Mouse (Mus musculus) intestine, embryonic 14.5 days (tissue): Measurements from ENCODE around the gene Gm44973. TPM values are rescaled to one million over a fixed set of nuclear protein-coding genes. Genes with fewer than 3 reads are reported as not detected.

Experiments
- ATAC-seq: fragments of 200-750 bp; cut with Nextera tagmentation; replicated peaks from 2 replicates; pipeline ENCODE4 v1.8.0; 2017; ENCODE audit warnings: low read depth, moderate number of reproducible peaks, moderate TSS enrichment, moderate library complexity; ENCODE audit not compliant: low FRiP score, low TSS enrichment
- DNase-seq: peaks from one replicate; pipeline ENCODE4 v3.0.0-alpha.2; 2018; ENCODE audit warnings: low spot score
- H3K27ac ChIP-seq: fragments of 300-500 bp; sonication (generic); 2 replicates; pipeline ENCODE4 v1.5.1; 2014; ENCODE audit warnings: low read depth, mild to moderate bottlenecking, control low read depth
- H3K27me3 ChIP-seq: fragments of 300-500 bp; sonication (generic); replicated peaks from 2 replicates; pipeline ENCODE4 v1.6.1; 2014; ENCODE audit warnings: low read length, control low read depth; ENCODE audit not compliant: control insufficient read depth, insufficient read depth
- H3K36me3 ChIP-seq: fragments of 300-500 bp; sonication (generic); 2 replicates; pipeline ENCODE4 v1.6.1; 2014; ENCODE audit warnings: low read length, control low read depth; ENCODE audit not compliant: control insufficient read depth, insufficient read depth
- H3K4me1 ChIP-seq: fragments of 300-500 bp; sonication (generic); replicated peaks from 2 replicates; pipeline ENCODE4 v1.6.1; 2014; ENCODE audit warnings: low read length, control low read depth, mixed read lengths; ENCODE audit not compliant: control insufficient read depth, insufficient read depth
- H3K4me2 ChIP-seq: fragments of 300-500 bp; sonication (generic); 2 replicates; pipeline ENCODE4 v1.6.1; 2014; ENCODE audit warnings: low read length
- H3K4me3 ChIP-seq: fragments of 300-500 bp; sonication (generic); 2 replicates; pipeline ENCODE4 v1.5.1; 2014; ENCODE audit warnings: low read depth, low read length, control low read depth, mixed read lengths
- H3K9ac ChIP-seq: fragments of 300-500 bp; sonication (generic); 2 replicates; pipeline ENCODE4 v1.6.1; 2014; ENCODE audit warnings: mild to moderate bottlenecking, low read length
- H3K9me3 ChIP-seq: fragments of 300-500 bp; sonication (generic); 2 replicates; pipeline ENCODE4 v1.6.1; 2016; ENCODE audit warnings: low read length, control low read depth; ENCODE audit not compliant: control insufficient read depth
- WGBS: fragments of 180-500 bp; shearing (Covaris S2); extraction: QIAGEN DNeasy Blood & Tissue Kit; methylation state at CpG from one replicate; pipeline ENCODE4 v1.1.7; 2014; 5-methylcytosine and 5-hydroxymethylcytosine counted together
- polyA plus RNA-seq: library from polyadenylated mRNA; unstranded; fragments of >200 nt; fragmentation: Nextera tagmentation; extraction: Ambion mirVana; gene quantifications from 2 replicates; pipeline ENCODE4 v1.2.1, GENCODE M21; 2014

Gm44973 gene
- polyA plus RNA-seq: 1.0 and 2.0 TPM in 2 replicates

DNA sequence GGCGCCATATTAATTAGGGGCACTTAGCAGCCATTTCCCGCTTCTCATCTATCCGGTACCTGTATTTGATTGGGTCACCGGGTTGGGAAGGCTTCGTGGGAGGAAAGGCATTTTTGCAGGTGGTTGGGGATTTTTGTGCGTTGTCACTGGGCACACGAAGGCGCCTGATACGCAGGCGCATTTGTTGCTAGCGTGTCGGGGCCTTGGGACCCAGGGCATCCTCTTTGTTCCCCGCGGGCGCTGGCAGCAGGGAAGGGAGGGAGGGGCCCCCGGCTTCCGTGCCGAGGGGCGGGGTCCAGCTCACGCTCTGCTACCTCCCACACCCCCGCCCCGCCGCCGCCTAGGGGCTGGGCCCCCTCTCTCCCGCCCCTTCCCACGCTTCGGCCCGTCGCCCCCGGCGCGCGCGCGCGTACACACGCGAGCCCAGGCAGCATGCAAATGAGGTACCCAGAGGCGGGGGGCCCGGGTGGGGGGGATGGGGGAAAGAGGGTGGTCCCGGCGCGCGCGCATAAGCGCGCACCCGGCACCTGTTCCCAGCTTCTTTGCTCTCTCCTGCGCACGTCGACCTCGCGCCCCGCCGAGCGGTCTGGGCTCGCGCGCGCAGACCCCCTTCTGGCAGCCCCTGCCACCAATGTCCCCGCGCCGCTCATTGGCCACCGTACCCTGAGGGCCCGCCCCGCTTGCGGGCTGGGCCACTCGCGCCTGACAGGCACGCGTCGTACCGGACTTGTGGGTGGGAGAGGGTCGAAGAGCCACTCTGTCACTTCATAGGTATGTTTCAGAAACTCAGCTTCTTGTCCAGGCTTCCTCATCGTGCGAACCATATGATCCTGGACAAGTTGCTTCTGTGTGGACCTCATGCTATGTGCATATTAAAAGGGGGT lies at the start of gene Gm44973:
Gene Gm44973 (plus strand): TSS at position 379 of the 884 bp plus-strand sequence.
- WGBS: under 1% methylated on average over 52 of the region's 76 CpGs
- Histone ChIP-seq H3K4me1 (peaks cover 11% of the 10 kb centered on the region; the same call in 1 of the 2 replicates), H3K4me3 (peak within 1 kb of the TSS; percentile 64), H3K27me3 (no peaks in the 10 kb centered on the region), H3K9me3 (peaks cover 2% of the 10 kb centered on the region; the same call in 1 of the 2 replicates), H3K27ac (peak within 1 kb of the TSS; percentile 98), H3K4me2 (peak within 1 kb of the TSS; percentile 63), H3K36me3 (peaks cover 30% of the 10 kb centered on the region), H3K9ac (peak within 1 kb of the TSS; percentile 80)
- DNase-seq: peak; percentile 97
- peak; percentile 75 for ATAC-seq

DNA sequence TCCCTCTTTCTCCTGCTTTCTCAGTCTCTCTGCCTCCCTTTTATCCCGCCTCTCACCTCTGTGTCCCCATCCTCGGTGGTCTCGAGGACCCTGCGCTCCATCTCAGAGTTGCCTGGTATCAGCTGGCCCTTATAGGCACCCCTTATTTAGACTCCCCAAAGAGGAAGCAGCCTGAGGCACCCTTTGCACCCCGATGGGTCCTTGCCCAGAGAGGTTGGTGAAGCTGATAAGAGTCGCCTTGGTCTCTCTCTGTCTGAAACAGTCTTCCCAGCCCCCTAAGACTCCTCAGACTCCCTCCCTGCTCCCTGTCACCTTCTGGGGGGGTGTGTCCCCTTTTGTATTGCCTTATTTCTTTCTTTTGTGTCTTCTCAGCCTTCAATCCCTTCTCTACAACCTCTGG lies 44.2 kb upstream of the Gm44973 start, which contains the start of gene Sbk3:
Gene Sbk3 (minus strand): TSS at position 101 of the 400 bp plus-strand sequence.
- WGBS: 42% methylated on average over 6 of the region's 6 CpGs
- no peak for ATAC-seq

DNA sequence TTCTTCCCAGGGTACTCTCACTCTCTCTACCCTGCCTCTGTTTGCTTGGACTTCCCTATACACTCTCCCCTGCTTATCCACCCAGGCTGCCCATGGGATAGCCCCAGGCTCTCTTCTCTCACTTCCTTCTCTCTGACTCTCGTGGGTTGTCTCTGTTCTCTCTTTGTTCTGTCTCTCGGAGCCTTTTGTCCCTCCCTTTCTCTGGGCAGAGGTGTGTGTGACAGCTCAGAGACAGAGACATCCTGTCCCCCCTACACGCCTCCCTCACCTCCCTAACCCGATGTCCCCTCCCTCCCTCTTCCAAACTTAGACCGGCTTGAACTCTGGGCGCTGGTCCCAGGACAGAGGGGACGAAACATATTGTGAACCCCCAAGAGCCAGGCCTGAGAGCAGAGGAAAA lies 43.6 kb upstream of the Gm44973 start:
- ATAC-seq: no peak

More for the DNA sequence above, 44.2 kb upstream of the Gm44973 start, which contains the start of gene Sbk3:
- no peak within 1 kb of the TSS for H3K4me3 ChIP-seq
- H3K27me3 ChIP-seq: 0 out of 2 replicates have a peak, but pooled peaks cover 4% of the 10 kb centered on the region
- no peak for DNase-seq
- no peaks in the 10 kb centered on the region for H3K9me3 ChIP-seq
- H3K27ac ChIP-seq: no peak within 1 kb of the TSS
- no peak within 1 kb of the TSS for H3K4me2 ChIP-seq
- no peaks in the 10 kb centered on the region for H3K36me3 ChIP-seq
- no peak within 1 kb of the TSS for H3K9ac ChIP-seq
- H3K4me1 ChIP-seq: no peaks in the 10 kb centered on the region

DNA sequence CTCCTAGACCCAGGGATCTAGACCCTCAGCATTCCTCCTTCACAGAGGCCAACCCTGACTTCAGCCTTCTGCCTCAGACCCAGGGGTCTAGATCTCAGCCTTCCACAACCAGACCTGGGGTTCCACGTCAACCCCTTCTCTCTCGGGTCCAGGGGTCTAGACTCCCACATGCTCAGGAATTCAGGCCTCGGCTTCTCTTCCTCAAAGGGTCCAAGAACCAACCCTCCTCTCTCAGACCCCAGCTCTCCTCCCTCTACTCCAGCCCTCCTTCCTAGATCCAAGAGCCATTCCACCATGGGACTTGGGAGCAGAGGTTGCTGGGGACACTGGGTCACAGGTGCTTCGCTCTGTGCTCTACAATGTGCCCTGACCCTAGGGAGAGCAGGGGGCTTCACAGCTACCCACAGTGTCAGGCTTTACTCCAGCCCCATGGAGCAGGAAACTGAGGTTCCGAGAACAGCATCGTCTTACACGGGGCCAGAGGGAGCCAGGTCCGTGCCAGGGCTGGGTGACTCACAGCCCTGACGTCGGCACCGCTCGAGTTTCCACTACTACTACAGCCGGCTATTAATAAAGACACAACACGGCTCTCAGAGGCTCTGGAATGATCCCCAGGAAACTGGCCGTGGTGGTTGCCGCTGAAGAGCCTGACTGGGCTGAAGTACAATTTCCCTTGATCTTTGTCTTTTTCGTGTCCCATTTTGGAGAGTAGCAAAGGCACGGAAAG lies 42.8 kb upstream of the Gm44973 start:
- DNase-seq (no peak), ATAC-seq (no peak)
- H3K9ac ChIP-seq: no peak overlapping the region
- H3K27me3 ChIP-seq: 0 out of 2 replicates have a peak, but pooled peaks cover 4% of the 10 kb centered on the region
- no peaks in the 10 kb centered on the region for H3K36me3 ChIP-seq
- no peak overlapping the region for H3K27ac ChIP-seq
- H3K9me3 ChIP-seq: 0 out of 2 replicates have a peak, but pooled peaks cover 3% of the 10 kb centered on the region
- no peak overlapping the region for H3K4me3 ChIP-seq
- H3K4me2 ChIP-seq: no peak overlapping the region
- H3K4me1 ChIP-seq: no peaks in the 10 kb centered on the region
- WGBS: 64% methylated on average over 18 of the region's 18 CpGs

More for the DNA sequence above, 43.6 kb upstream of the Gm44973 start:
- no peaks in the 10 kb centered on the region for H3K4me1 ChIP-seq
- DNase-seq: no peak
- 0 out of 2 replicates have a peak, but pooled peaks cover 4% of the 10 kb centered on the region for H3K27me3 ChIP-seq
- 20% methylated on average over 7 of the region's 7 CpGs for WGBS
- no peak overlapping the region for H3K27ac ChIP-seq
- H3K9ac ChIP-seq: no peak overlapping the region
- no peak overlapping the region for H3K4me2 ChIP-seq
- 0 out of 2 replicates have a peak, but pooled peaks cover 3% of the 10 kb centered on the region for H3K9me3 ChIP-seq
- no peaks in the 10 kb centered on the region for H3K36me3 ChIP-seq
- no peak overlapping the region for H3K4me3 ChIP-seq

DNA sequence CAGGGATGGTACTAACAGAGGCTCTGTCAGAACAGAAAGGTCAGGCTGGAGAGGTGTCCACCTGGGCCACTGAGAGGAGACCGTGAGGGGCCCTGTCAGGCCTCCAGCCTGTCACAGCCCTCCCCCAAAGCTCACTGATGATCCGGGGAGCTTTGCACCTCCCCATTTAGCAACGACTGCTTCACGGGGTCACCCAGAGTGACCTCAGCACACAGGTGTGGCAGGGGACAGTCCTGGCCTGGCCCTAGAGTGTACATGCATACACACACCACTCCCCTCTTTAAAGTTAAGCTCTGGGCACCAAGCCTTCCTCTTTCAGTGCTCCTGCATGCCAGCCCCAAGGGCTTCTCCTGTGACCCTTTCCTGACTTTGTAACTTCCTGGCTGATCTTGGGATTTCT lies 39.8 kb upstream of the Gm44973 start:
- Histone ChIP-seq H3K4me2 (no peak overlapping the region), H3K27ac (no peak overlapping the region), H3K27me3 (no peaks in the 10 kb centered on the region), H3K9me3 (0 out of 2 replicates have a peak, but pooled peaks cover 3% of the 10 kb centered on the region), H3K4me1 (no peaks in the 10 kb centered on the region), H3K4me3 (no peak overlapping the region), H3K9ac (no peak overlapping the region), H3K36me3 (no peaks in the 10 kb centered on the region)
- ATAC-seq: no peak
- DNase-seq: no peak
- WGBS: 46% methylated on average over 4 of the region's 4 CpGs

DNA sequence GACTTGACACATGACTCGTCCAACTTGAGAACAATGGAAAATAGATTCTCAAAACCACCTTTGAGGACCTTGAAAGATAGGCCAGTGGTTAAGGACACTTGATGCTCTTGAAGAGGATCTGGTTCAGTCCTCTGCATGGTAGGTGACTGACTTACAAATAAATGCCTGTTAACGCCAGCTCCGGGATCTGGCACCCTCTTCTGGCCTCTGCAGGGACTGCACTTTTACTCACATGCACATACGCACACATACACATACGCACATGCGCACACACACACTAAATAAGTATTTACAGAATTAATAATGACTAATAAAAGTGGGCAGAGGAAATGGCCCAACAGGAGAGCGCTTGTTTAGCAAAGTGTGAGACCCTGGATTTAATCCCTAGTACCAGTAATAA lies 38.5 kb upstream of the Gm44973 start:
- no peak overlapping the region for H3K9ac ChIP-seq
- H3K27me3 ChIP-seq: no peaks in the 10 kb centered on the region
- no peak for ATAC-seq
- H3K36me3 ChIP-seq: no peaks in the 10 kb centered on the region
- H3K27ac ChIP-seq: no peak overlapping the region
- DNase-seq: no peak
- H3K4me1 ChIP-seq: no peaks in the 10 kb centered on the region
- H3K4me3 ChIP-seq: no peak overlapping the region
- WGBS: 88% methylated on average over 7 of the region's 7 CpGs
- H3K4me2 ChIP-seq: no peak overlapping the region
- H3K9me3 ChIP-seq: 0 out of 2 replicates have a peak, but pooled peaks cover 3% of the 10 kb centered on the region

DNA sequence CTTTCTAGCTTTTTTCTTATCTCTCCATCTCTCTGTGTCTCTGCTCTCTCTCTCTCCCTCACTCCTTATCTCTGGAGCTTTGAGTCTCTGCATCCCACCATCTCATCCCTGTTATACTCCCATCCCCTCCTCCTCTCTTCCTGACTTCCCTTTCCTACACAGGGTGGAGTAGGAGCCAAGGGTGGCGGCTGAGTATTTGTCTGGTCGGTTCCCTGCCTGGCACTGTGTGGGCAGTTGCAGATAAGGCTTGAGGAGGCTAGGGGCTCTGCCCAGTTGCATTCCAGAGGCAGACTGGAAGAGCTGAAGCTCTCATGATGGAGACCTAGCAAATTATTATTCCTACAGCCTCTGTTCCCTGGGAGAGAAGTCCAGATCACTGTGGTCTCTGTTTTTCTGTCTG lies 27.0 kb upstream of the Gm44973 start:
- Histone ChIP-seq H3K4me1 (no peaks in the 10 kb centered on the region), H3K36me3 (peaks cover 11% of the 10 kb centered on the region), H3K9me3 (no peaks in the 10 kb centered on the region), H3K9ac (no peak overlapping the region), H3K4me2 (no peak overlapping the region), H3K4me3 (no peak overlapping the region), H3K27me3 (no peaks in the 10 kb centered on the region), H3K27ac (no peak overlapping the region)
- ATAC-seq (no peak), DNase-seq (no peak)
- WGBS: 47% methylated on average over 2 of the region's 2 CpGs

DNA sequence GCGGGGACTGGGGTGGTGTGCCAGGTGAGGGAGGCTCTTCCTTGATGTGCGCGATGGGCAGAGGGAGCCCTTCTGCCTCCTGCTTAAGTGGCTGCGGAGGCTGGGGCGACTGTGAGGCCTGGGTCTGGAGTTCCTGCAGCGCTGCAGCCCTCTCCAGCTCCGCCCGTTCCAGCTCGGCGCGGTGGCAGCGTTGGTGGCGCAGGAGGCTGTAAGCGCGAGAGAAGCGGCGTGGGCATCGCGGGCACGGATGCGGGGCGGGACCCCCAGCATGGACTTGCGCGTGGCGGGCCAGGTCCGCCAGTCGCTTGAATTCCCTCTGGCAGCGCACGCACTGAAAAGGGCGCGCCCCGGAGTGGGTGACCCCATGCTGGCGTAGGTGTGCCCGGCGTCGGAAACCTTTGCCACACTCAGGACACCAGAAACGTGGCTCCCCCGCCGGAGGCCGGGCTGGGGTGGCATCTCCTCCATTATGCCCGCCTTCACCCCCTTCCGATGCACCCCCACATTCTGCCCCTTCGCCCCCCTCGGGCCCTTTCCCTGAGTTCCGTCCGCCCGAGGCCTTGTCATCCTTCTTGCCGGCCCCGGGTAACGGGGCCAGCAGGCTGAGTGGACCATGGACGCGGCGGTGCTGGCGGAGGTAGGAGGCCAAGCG lies 21.8 kb upstream of the Gm44973 start:
- Histone ChIP-seq H3K27ac (no peak overlapping the region), H3K4me3 (no peak overlapping the region), H3K4me2 (no peak overlapping the region), H3K4me1 (peaks cover 11% of the 10 kb centered on the region), H3K9ac (no peak overlapping the region), H3K9me3 (peaks cover 11% of the 10 kb centered on the region; the same call in 1 of the 2 replicates), H3K36me3 (peaks cover 20% of the 10 kb centered on the region), H3K27me3 (no peaks in the 10 kb centered on the region; the same call in 1 of the 2 replicates)
- ATAC-seq (no peak), DNase-seq (no peak)
- 51% methylated on average over 55 of the region's 55 CpGs for WGBS
